Mouse (Mus musculus) megakaryocyte, embryonic 14.5 days (primary cell): ENCODE data around the gene Tec. TPM values are rescaled to one million over a fixed set of nuclear protein-coding genes. Genes with fewer than 3 reads are reported as not detected.

Experiments
- H3K27me3 ChIP-seq: replicated peaks from 2 replicates; pipeline ENCODE3; 2012; ENCODE audit warnings: inconsistent platforms
- H3K36me3 ChIP-seq: replicated peaks from 2 replicates; pipeline ENCODE3; 2012; ENCODE audit warnings: low read length, inconsistent platforms, mixed read lengths
- H3K4me1 ChIP-seq: 2 replicates; pipeline ENCODE4 v1.6.1; 2012; ENCODE audit warnings: inconsistent platforms
- H3K4me3 ChIP-seq: replicated peaks from 2 replicates; pipeline ENCODE3; 2012; ENCODE audit warnings: moderate library complexity, mild to moderate bottlenecking, inconsistent platforms
- H3K9me3 ChIP-seq: 2 replicates; pipeline ENCODE4 v1.6.1; 2012; ENCODE audit warnings: inconsistent platforms
- FLI1 ChIP-seq: IDR thresholded peaks from 2 replicates; pipeline ENCODE4 v1.6.1; 2012; ENCODE audit warnings: low read length, inconsistent platforms, mixed read lengths
- GATA1 ChIP-seq: IDR thresholded peaks from 3 replicates; pipeline ENCODE4 v1.6.1; 2012; ENCODE audit warnings: mixed read lengths, low read length, inconsistent platforms, borderline replicate concordance
- polyA plus RNA-seq: library from polyadenylated mRNA; stranded (reverse); fragments of >175 nt; gene quantifications from 2 replicates; pipeline ENCODE4 v1.2.3, GENCODE M21; 2012; ENCODE audit warnings: low replicate concordance; ENCODE audit not compliant: insufficient read depth

Tec gene
- polyA plus RNA-seq, 1 experiment: 4.6 TPM

- no peaks in the 10 kb centered on the region for H3K9me3 ChIP-seq
- H3K4me3 ChIP-seq: peak overlapping the region; percentile 87
- H3K27me3 ChIP-seq: no peaks in the 10 kb centered on the region
- H3K4me1 ChIP-seq: peaks cover 65% of the 10 kb centered on the region
- TF ChIP-seq GATA1 (no peak), FLI1 (no peak)
- H3K36me3 ChIP-seq: no peaks in the 10 kb centered on the region
Measured at GRCm38 (mm10) chr5:72891534-72891933, 23.3 kb upstream of the Tec start.

GRCm38 (mm10) chr5:72888260-72888659 lies 20.0 kb upstream of the Tec start:
- peaks cover 70% of the 10 kb centered on the region for H3K4me1 ChIP-seq
- TF ChIP-seq GATA1: no peak
- TF ChIP-seq FLI1: no peak
- H3K27me3 ChIP-seq: no peaks in the 10 kb centered on the region
- no peaks in the 10 kb centered on the region for H3K36me3 ChIP-seq
- H3K9me3 ChIP-seq: no peaks in the 10 kb centered on the region
- no peak overlapping the region for H3K4me3 ChIP-seq

GRCm38 (mm10) chr5:72886458-72887222 lies 18.4 kb upstream of the Tec start:
- H3K4me3 ChIP-seq: no peak overlapping the region
- H3K4me1 ChIP-seq: peaks cover 73% of the 10 kb centered on the region
- no peaks in the 10 kb centered on the region for H3K27me3 ChIP-seq
- H3K36me3 ChIP-seq: no peaks in the 10 kb centered on the region
- TF ChIP-seq FLI1: no peak
- TF ChIP-seq GATA1: no peak
- no peaks in the 10 kb centered on the region for H3K9me3 ChIP-seq

GRCm38 (mm10) chr5:72883706-72884105 lies 15.4 kb upstream of the Tec start:
- Histone ChIP-seq H3K36me3 (no peaks in the 10 kb centered on the region), H3K9me3 (no peaks in the 10 kb centered on the region), H3K27me3 (no peaks in the 10 kb centered on the region), H3K4me3 (peak overlapping the region; percentile 54), H3K4me1 (peaks cover 86% of the 10 kb centered on the region)
- TF ChIP-seq FLI1: no peak
- TF ChIP-seq GATA1: no peak

GRCm38 (mm10) chr5:72882412-72882765 lies 14.1 kb upstream of the Tec start:
- H3K27me3 ChIP-seq: no peaks in the 10 kb centered on the region
- peaks cover 89% of the 10 kb centered on the region for H3K4me1 ChIP-seq
- peak overlapping the region; percentile 50 for H3K4me3 ChIP-seq
- H3K36me3 ChIP-seq: no peaks in the 10 kb centered on the region
- TF ChIP-seq GATA1: peak; percentile 97
- no peak for TF ChIP-seq FLI1
- H3K9me3 ChIP-seq: no peaks in the 10 kb centered on the region

- Histone ChIP-seq H3K36me3 (no peaks in the 10 kb centered on the region), H3K4me3 (peak overlapping the region; percentile 67), H3K4me1 (peaks cover 87% of the 10 kb centered on the region), H3K9me3 (no peaks in the 10 kb centered on the region), H3K27me3 (no peaks in the 10 kb centered on the region)
- TF ChIP-seq FLI1: no peak
- TF ChIP-seq GATA1: no peak
Measured at GRCm38 (mm10) chr5:72881748-72882411, 13.6 kb upstream of the Tec start.

- Histone ChIP-seq H3K4me1 (peaks cover 87% of the 10 kb centered on the region), H3K4me3 (peak overlapping the region; percentile 82), H3K9me3 (no peaks in the 10 kb centered on the region), H3K27me3 (no peaks in the 10 kb centered on the region), H3K36me3 (no peaks in the 10 kb centered on the region)
- no peak for TF ChIP-seq GATA1
- no peak for TF ChIP-seq FLI1
Measured at GRCm38 (mm10) chr5:72879736-72880135, 11.5 kb upstream of the Tec start.

GRCm38 (mm10) chr5:72871114-72871513 lies 2.8 kb upstream of the Tec start:
- peaks cover 14% of the 10 kb centered on the region for H3K36me3 ChIP-seq
- TF ChIP-seq FLI1 (no peak), GATA1 (no peak)
- no peak overlapping the region for H3K4me3 ChIP-seq
- peaks cover 3% of the 10 kb centered on the region; the same call in 1 of the 2 replicates for H3K9me3 ChIP-seq
- H3K27me3 ChIP-seq: no peaks in the 10 kb centered on the region
- peaks cover 70% of the 10 kb centered on the region for H3K4me1 ChIP-seq

- TF ChIP-seq FLI1 (no peak), GATA1 (no peak)
- no peaks in the 10 kb centered on the region for H3K27me3 ChIP-seq
- peaks cover 72% of the 10 kb centered on the region for H3K4me1 ChIP-seq
Measured at GRCm38 (mm10) chr5:72869779-72870608, 1.7 kb upstream of the Tec start.

More at GRCm38 (mm10) chr5:72869779-72870608, 1.7 kb upstream of the Tec start:
- peaks cover 3% of the 10 kb centered on the region; the same call in 1 of the 2 replicates for H3K9me3 ChIP-seq
- peaks cover 24% of the 10 kb centered on the region for H3K36me3 ChIP-seq
- peak overlapping the region; percentile 13 for H3K4me3 ChIP-seq
